Mouse (Mus musculus) MEL (cell line): ENCODE measurements around the gene Cfap161. TPM values are rescaled to one million over a fixed set of nuclear protein-coding genes. Genes with fewer than 3 reads are reported as not detected.

Experiments used
- DNase-seq: peaks from one replicate; pipeline ENCODE4 v3.0.0; 2011; ENCODE audit warnings: low read depth, low spot score
- H3K27ac ChIP-seq: 2 replicates; pipeline ENCODE4 v1.5.1; 2012; ENCODE audit warnings: low read depth, mild to moderate bottlenecking, control low read depth, low read length, moderate library complexity; ENCODE audit not compliant: control insufficient read depth
- H3K27me3 ChIP-seq, 2 experiments: fragments of 150-350 bp in 1 of 2; sonication (generic) in 1 of 2; 2 replicates each; pipeline ENCODE4 v1.6.1; 2012; ENCODE audit warnings: low read length in 2 of 2, mild to moderate bottlenecking in 2 of 2, improper control_type of control experiment in 1 of 2, moderate library complexity in 1 of 2; ENCODE audit not compliant: insufficient read depth in 2 of 2, control insufficient read depth in 1 of 2
- H3K36me3 ChIP-seq, 2 experiments: 2 replicates each; pipeline ENCODE4 v1.6.1; 2012 to 2014; ENCODE audit warnings: low read length in 2 of 2, improper control_type of control experiment in 1 of 2, inconsistent platforms in 1 of 2, mild to moderate bottlenecking in 1 of 2; ENCODE audit not compliant: insufficient read depth in 2 of 2, control insufficient read depth in 1 of 2
- H3K4me1 ChIP-seq, 2 experiments: fragments of 150-350 bp in 1 of 2; sonication (generic) in 1 of 2; 2 replicates each; pipeline ENCODE4 v1.6.1; 2012; ENCODE audit warnings: low read length in 2 of 2, improper control_type of control experiment in 1 of 2, mild to moderate bottlenecking in 1 of 2; ENCODE audit not compliant: insufficient read depth in 2 of 2, control insufficient read depth in 1 of 2
- H3K4me3 ChIP-seq, 2 experiments: fragments of 150-350 bp in 1 of 2; sonication (generic) in 1 of 2; 2 replicates each; pipeline ENCODE4 v1.5.1; 2012; ENCODE audit warnings: low read depth in 2 of 2, low read length in 2 of 2, mild to moderate bottlenecking in 2 of 2, moderate library complexity in 2 of 2, control low read depth in 1 of 2, improper control_type of control experiment in 1 of 2; ENCODE audit not compliant: control insufficient read depth in 1 of 2, insufficient read depth in 1 of 2
- H3K79me2 ChIP-seq: 2 replicates; pipeline ENCODE4 v1.6.1; 2012; ENCODE audit warnings: mild to moderate bottlenecking, low read length, moderate library complexity; ENCODE audit not compliant: control insufficient read depth, poor library complexity, insufficient read depth
- H3K9ac ChIP-seq: 2 replicates; pipeline ENCODE4 v1.6.1; 2012; ENCODE audit warnings: low read depth, mild to moderate bottlenecking, control low read depth, low read length, moderate library complexity; ENCODE audit not compliant: control insufficient read depth, poor library complexity, severe bottlenecking
- H3K9me3 ChIP-seq: fragments of 150-350 bp; sonication (generic); replicated peaks from 2 replicates; pipeline ENCODE4 v1.6.1; 2012; ENCODE audit warnings: mild to moderate bottlenecking, low read length, improper control_type of control experiment, moderate library complexity; ENCODE audit not compliant: insufficient read depth
- ETS1 ChIP-seq: IDR thresholded peaks from 2 replicates; pipeline ENCODE4 v1.6.1; 2012; ENCODE audit warnings: low read depth, mild to moderate bottlenecking, inconsistent platforms, low read length, improper control_type of control experiment, moderate library complexity
- GATA1 ChIP-seq: IDR thresholded peaks from 2 replicates; pipeline ENCODE4 v1.6.1; 2011; ENCODE audit warnings: low read depth, low read length, improper control_type of control experiment
- HCFC1 ChIP-seq: IDR thresholded peaks from 2 replicates; pipeline ENCODE4 v1.6.1; 2012; ENCODE audit warnings: low read depth, mild to moderate bottlenecking, inconsistent platforms, low read length, improper control_type of control experiment, moderate library complexity
- MXI1 ChIP-seq: IDR thresholded peaks from 2 replicates; pipeline ENCODE4 v1.6.1; 2011; ENCODE audit warnings: mild to moderate bottlenecking, low read depth, low read length, improper control_type of control experiment
- MYC ChIP-seq: IDR thresholded peaks from 2 replicates; pipeline ENCODE4 v1.6.1; 2011; ENCODE audit warnings: low read depth, mild to moderate bottlenecking, low read length, improper control_type of control experiment, moderate library complexity
- NELFE ChIP-seq: IDR thresholded peaks from 2 replicates; pipeline ENCODE4 v1.6.1; 2011; ENCODE audit warnings: low read depth, low read length, improper control_type of control experiment
- POLR2A ChIP-seq, 2 experiments: IDR thresholded peaks; 2 replicates each; pipeline ENCODE4 v1.6.1; 2011 to 2012; ENCODE audit warnings: low read length in 2 of 2, mild to moderate bottlenecking in 2 of 2, control low read depth in 1 of 2, improper control_type of control experiment in 1 of 2, low read depth in 1 of 2, moderate library complexity in 1 of 2; ENCODE audit not compliant: control insufficient read depth in 1 of 2, insufficient read depth in 1 of 2, poor library complexity in 1 of 2
- POLR2AphosphoS2 ChIP-seq: IDR thresholded peaks from 2 replicates; pipeline ENCODE4 v1.6.1; 2011; ENCODE audit warnings: low read length, improper control_type of control experiment
- POLR2AphosphoS5 ChIP-seq: IDR thresholded peaks from 2 replicates; pipeline ENCODE4 v1.6.1; 2012; ENCODE audit warnings: low read depth, borderline replicate concordance, mild to moderate bottlenecking, inconsistent platforms, low read length, moderate library complexity, mixed read lengths
- RAD21 ChIP-seq: IDR thresholded peaks from 2 replicates; pipeline ENCODE4 v1.6.1; 2011; ENCODE audit warnings: mild to moderate bottlenecking, low read depth, low read length, improper control_type of control experiment
- SIN3A ChIP-seq: IDR thresholded peaks from 2 replicates; pipeline ENCODE4 v1.6.1; 2012; ENCODE audit warnings: low read length, improper control_type of control experiment, inconsistent platforms
- SMC3 ChIP-seq: IDR thresholded peaks from 2 replicates; pipeline ENCODE4 v1.6.1; 2011; ENCODE audit warnings: low read depth, low read length, improper control_type of control experiment
- TAL1 ChIP-seq: IDR thresholded peaks from 2 replicates; pipeline ENCODE4 v1.6.1; 2012; ENCODE audit warnings: mild to moderate bottlenecking, inconsistent platforms, low read length, moderate library complexity, mixed read lengths
- TBP ChIP-seq: IDR thresholded peaks from 2 replicates; pipeline ENCODE4 v1.8.0; 2011; ENCODE audit warnings: low read depth, low read length, improper control_type of control experiment
- TCF12 ChIP-seq: IDR thresholded peaks from 2 replicates; pipeline ENCODE4 v1.6.1; 2014; ENCODE audit warnings: low read depth, mild to moderate bottlenecking, inconsistent platforms, low read length, improper control_type of control experiment, moderate library complexity
- UBTF ChIP-seq: IDR thresholded peaks from 2 replicates; pipeline ENCODE4 v1.6.1; 2012; ENCODE audit warnings: low read depth, mild to moderate bottlenecking, inconsistent platforms, low read length, improper control_type of control experiment, moderate library complexity, borderline replicate concordance; ENCODE audit not compliant: insufficient read depth
- USF2 ChIP-seq, 2 experiments: IDR thresholded peaks; 2 replicates each; pipeline ENCODE4 v1.6.1; 2011 to 2012; ENCODE audit warnings: improper control_type of control experiment in 2 of 2, low read length in 2 of 2, borderline replicate concordance in 1 of 2, inconsistent platforms in 1 of 2, low read depth in 1 of 2, mild to moderate bottlenecking in 1 of 2; ENCODE audit not compliant: insufficient read depth in 1 of 2
- ZC3H11A ChIP-seq: IDR thresholded peaks from 2 replicates; pipeline ENCODE4 v1.6.1; 2012; ENCODE audit warnings: low read depth, mild to moderate bottlenecking, inconsistent platforms, low read length, improper control_type of control experiment
- polyA plus RNA-seq, 2 experiments: library from polyadenylated mRNA; stranded (reverse) in 1 of 2; unstranded in 1 of 2; fragments of >175 nt in 1 of 2; fragments of >200 nt in 1 of 2; gene quantifications; 2 replicates each; pipeline versions ENCODE4 v1.2.1 to v1.2.4; 2012; ENCODE audit warnings: low replicate concordance in 2 of 2, low read depth in 1 of 2; ENCODE audit not compliant: insufficient read length in 2 of 2, insufficient read depth in 1 of 2, missing spikeins in 1 of 2
- total RNA-seq: library from RNA; depleted of rRNA; stranded (reverse); fragments of 300-350 nt; gene quantifications from 2 replicates; pipeline ENCODE4 v1.2.3, GENCODE M21; 2012

The Cfap161 gene
- total and polyA plus RNA-seq, 3 experiments = not detected

GRCm38 (mm10) chr7:83813465-83813864 is 18.8 kb upstream of the Cfap161 start:
- Histone ChIP-seq H3K27me3 (no peaks in the 10 kb centered on the region), H3K4me1 (no peaks in the 10 kb centered on the region), H3K27ac (no peak overlapping the region), H3K9me3 (no peaks in the 10 kb centered on the region), H3K79me2 (no peaks in the 10 kb centered on the region), H3K36me3 (no peaks in the 10 kb centered on the region), H3K9ac (no peak overlapping the region), H3K4me3 (no peak overlapping the region)
- TF ChIP-seq USF2 (IDR thresholded peaks at IDR 0.05; ENCODE audit: borderline replicate concordance in 1 of 2, insufficient read depth in 1 of 2, low read depth in 1 of 2, low read length in 2 of 2) (no peak), NELFE (no peak), HCFC1 (no peak), ETS1 (no peak), RAD21 (no peak), TAL1 (no peak), SMC3 (no peak), GATA1 (no peak), MYC (no peak), POLR2AphosphoS5 (no peak), TBP (no peak), TCF12 (no peak), ZC3H11A (no peak), SIN3A (no peak), UBTF (no peak), POLR2A (IDR thresholded peaks at IDR 0.05; ENCODE audit: control insufficient read depth in 1 of 2, insufficient read depth in 1 of 2, low read depth in 1 of 2, low read length in 2 of 2, poor library complexity in 1 of 2) (no peak)
- DNase-seq = no peak

GRCm38 (mm10) chr7:83813016-83813415 is 18.3 kb upstream of the Cfap161 start:
- Histone ChIP-seq H3K79me2 (no peaks in the 10 kb centered on the region), H3K27ac (no peak overlapping the region), H3K27me3 (no peaks in the 10 kb centered on the region), H3K9ac (no peak overlapping the region), H3K4me3 (no peak overlapping the region), H3K36me3 (no peaks in the 10 kb centered on the region), H3K9me3 (no peaks in the 10 kb centered on the region), H3K4me1 (no peaks in the 10 kb centered on the region)
- DNase-seq = no peak
- TF ChIP-seq POLR2AphosphoS5 (no peak), MXI1 (no peak), TCF12 (no peak), POLR2AphosphoS2 (no peak)
